Mouse (Mus musculus): ENCODE data around the gene Shisal1. TPM values are rescaled to one million over a fixed set of nuclear protein-coding genes. Genes with fewer than 3 reads are reported as not detected.

The Shisal1 gene
- polyA plus RNA-seq, 1 experiment from 2014 or later: 2.7 TPM

DNA sequence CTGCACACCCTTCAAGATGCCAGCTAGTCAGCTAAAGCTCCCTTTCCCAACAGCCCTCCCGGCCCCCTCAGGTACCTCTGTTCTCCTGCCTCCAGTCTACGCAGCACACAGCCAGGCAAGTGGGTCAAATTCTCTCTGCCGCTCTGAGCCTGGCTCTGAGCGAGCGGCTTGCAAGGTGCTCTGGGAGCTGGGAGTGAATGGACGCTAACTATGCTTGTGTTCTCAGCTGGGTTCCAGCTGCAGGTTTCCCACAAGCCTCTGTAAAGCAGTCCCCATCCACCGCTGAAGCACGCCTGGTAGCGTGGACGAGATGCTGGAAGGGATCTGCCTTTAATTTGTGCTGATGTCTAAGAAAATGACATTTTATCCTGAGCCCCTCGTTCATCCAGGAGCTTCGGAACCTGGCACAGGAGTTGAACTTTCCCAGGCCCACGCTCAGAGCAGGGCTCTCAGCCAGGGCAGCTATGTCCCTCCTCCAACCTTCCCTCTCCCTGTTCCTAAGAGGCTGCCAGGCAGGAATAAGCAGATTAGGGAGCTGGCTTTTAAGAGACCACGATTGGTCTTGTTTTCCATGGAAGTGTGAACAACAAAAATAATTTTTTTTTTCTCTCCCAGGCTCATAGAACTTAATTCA, 5.1 kb downstream of the Shisal1 start:
- no peak overlapping the region for H3K4me2 ChIP-seq (replicated peaks; ENCODE audit: low read depth, low read length)
- H3K4me1 ChIP-seq (ENCODE audit: control insufficient read depth, insufficient read depth, low read length): no peaks in the 10 kb centered on the region
- H3K9ac ChIP-seq (replicated peaks; ENCODE audit: low read depth, low read length): no peak overlapping the region
- no peak overlapping the region; the same call in 1 of the 2 replicates for H3K27ac ChIP-seq (ENCODE audit: low read length)
- 46% methylated on average over 14 of the region's 14 CpGs for WGBS
- no peaks in the 10 kb centered on the region for H3K9me3 ChIP-seq (ENCODE audit: control insufficient read depth, low read depth, low read length)
- no peak for ATAC-seq (ENCODE audit: insufficient number of reproducible peaks, insufficient read depth, low FRiP score, low read depth)
- H3K36me3 ChIP-seq (ENCODE audit: control insufficient read depth, insufficient read depth, low read length): no peaks in the 10 kb centered on the region
- H3K4me3 ChIP-seq (ENCODE audit: low read depth, low read length): no peak overlapping the region
- peaks cover 7% of the 10 kb centered on the region; the same call in 1 of the 2 replicates for H3K27me3 ChIP-seq (ENCODE audit: control insufficient read depth, insufficient read depth, low read length)

DNA sequence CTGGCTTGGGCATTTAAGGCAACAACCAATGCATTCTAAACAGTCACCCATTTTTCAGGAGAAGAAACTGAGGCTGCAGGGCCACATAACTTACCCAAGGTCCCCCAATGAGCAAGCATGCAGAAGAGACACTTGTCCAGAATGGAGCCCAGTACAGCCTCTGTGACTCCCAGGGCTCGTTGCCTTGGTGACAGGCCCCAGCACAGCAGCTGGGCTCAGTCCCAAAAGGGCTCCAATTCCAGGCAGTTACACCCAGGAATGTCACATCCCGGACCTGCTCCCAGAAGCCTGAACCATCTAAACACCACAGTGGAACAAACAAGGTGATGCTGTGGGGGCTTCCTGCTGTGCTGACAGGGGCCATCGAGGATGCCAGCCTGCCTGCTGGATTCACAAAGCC, 6.1 kb downstream of the Shisal1 start:
- H3K27me3 ChIP-seq (ENCODE audit: control insufficient read depth, insufficient read depth, low read length): peaks cover 7% of the 10 kb centered on the region; the same call in 1 of the 2 replicates
- H3K9me3 ChIP-seq (ENCODE audit: control insufficient read depth, low read depth, low read length): no peaks in the 10 kb centered on the region
- 37% methylated on average over 3 of the region's 3 CpGs for WGBS
- H3K27ac ChIP-seq (ENCODE audit: low read length): no peak overlapping the region
- no peak for ATAC-seq (ENCODE audit: insufficient number of reproducible peaks, insufficient read depth, low FRiP score, low read depth)
- H3K4me3 ChIP-seq (ENCODE audit: low read depth, low read length): no peak overlapping the region
- H3K9ac ChIP-seq (replicated peaks; ENCODE audit: low read depth, low read length): no peak overlapping the region
- no peaks in the 10 kb centered on the region for H3K4me1 ChIP-seq (ENCODE audit: control insufficient read depth, insufficient read depth, low read length)
- no peaks in the 10 kb centered on the region for H3K36me3 ChIP-seq (ENCODE audit: control insufficient read depth, insufficient read depth, low read length)
- no peak overlapping the region for H3K4me2 ChIP-seq (replicated peaks; ENCODE audit: low read depth, low read length)

DNA sequence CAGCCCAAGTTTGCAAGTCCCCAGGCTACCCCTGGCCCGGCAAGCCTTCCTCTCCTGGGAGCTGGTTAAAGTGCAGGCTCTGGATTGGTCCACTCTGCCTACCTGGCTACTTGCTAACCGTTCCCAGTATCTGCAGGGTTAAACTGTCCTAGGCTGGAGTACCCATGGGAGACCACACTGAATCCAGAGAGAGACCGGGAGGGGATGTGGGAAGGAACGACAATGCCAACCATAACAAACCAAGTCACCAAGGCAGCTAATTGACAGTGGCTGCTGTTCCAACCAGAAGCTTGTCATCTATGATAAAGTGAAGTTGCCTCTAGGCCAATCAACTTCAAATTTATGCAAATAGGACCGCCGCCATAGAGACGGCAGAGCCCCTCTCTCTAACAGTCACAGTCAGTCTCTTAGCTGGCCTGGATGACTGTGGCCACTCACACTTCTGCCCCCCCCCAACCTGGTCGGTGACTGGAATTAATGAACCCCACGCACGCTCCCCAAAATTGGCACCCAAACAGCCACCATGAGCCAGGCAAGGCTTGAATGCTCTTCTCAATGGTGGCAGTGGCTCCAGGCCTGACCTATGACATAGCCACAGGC, 13.2 kb downstream of the Shisal1 start:
- H3K4me2 ChIP-seq (replicated peaks; ENCODE audit: low read depth, low read length): no peak overlapping the region
- H3K27ac ChIP-seq (ENCODE audit: low read length): no peak overlapping the region
- H3K9me3 ChIP-seq (ENCODE audit: control insufficient read depth, low read depth, low read length): no peaks in the 10 kb centered on the region
- H3K4me3 ChIP-seq (ENCODE audit: low read depth, low read length): no peak overlapping the region
- no peaks in the 10 kb centered on the region for H3K4me1 ChIP-seq (ENCODE audit: control insufficient read depth, insufficient read depth, low read length)
- H3K27me3 ChIP-seq (ENCODE audit: control insufficient read depth, insufficient read depth, low read length): no peaks in the 10 kb centered on the region
- ATAC-seq (ENCODE audit: insufficient number of reproducible peaks, insufficient read depth, low FRiP score, low read depth): no peak
- H3K36me3 ChIP-seq (ENCODE audit: control insufficient read depth, insufficient read depth, low read length): no peaks in the 10 kb centered on the region
- no peak overlapping the region for H3K9ac ChIP-seq (replicated peaks; ENCODE audit: low read depth, low read length)
- 75% methylated on average over 10 of the region's 10 CpGs for WGBS

DNA sequence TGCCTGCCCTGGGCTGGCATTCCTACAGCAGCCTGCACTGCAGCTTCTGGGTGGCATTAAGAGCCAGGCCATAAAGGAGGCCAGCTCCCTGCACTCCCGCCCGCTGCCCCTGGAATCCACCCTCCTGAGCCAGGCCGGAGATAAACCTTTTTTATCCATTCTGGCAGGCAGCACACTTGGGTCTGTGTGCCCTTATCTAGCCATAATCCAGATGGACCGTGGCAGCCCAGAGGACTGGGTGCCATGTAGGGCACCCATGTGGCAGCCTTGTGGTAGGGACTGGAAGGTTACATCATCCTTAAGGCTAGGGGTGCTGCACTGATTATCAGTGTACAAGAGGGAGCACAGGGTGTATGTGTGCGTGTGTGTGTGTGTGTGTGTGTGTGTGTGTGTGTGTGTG, 16.4 kb downstream of the Shisal1 start:
- WGBS: 85% methylated on average over 5 of the region's 5 CpGs
- Histone ChIP-seq H3K4me2 (replicated peaks; ENCODE audit: low read depth, low read length) (no peak overlapping the region), H3K4me3 (ENCODE audit: low read depth, low read length) (no peak overlapping the region), H3K4me1 (ENCODE audit: control insufficient read depth, insufficient read depth, low read length) (no peaks in the 10 kb centered on the region), H3K9ac (replicated peaks; ENCODE audit: low read depth, low read length) (no peak overlapping the region), H3K27ac (ENCODE audit: low read length) (no peak overlapping the region), H3K36me3 (ENCODE audit: control insufficient read depth, insufficient read depth, low read length) (no peaks in the 10 kb centered on the region), H3K9me3 (ENCODE audit: control insufficient read depth, low read depth, low read length) (no peaks in the 10 kb centered on the region), H3K27me3 (ENCODE audit: control insufficient read depth, insufficient read depth, low read length) (no peaks in the 10 kb centered on the region)
- ATAC-seq (ENCODE audit: insufficient number of reproducible peaks, insufficient read depth, low FRiP score, low read depth): no peak

- no peaks in the 10 kb centered on the region for H3K9me3 ChIP-seq (ENCODE audit: control insufficient read depth, low read depth, low read length)
- no peak overlapping the region for H3K27ac ChIP-seq (ENCODE audit: low read length)
- WGBS: 93% methylated on average over 6 of the region's 6 CpGs
- H3K4me1 ChIP-seq (ENCODE audit: control insufficient read depth, insufficient read depth, low read length): no peaks in the 10 kb centered on the region
- H3K9ac ChIP-seq (replicated peaks; ENCODE audit: low read depth, low read length): no peak overlapping the region
- H3K4me2 ChIP-seq (replicated peaks; ENCODE audit: low read depth, low read length): no peak overlapping the region
- no peak for ATAC-seq (ENCODE audit: insufficient number of reproducible peaks, insufficient read depth, low FRiP score, low read depth)
- H3K27me3 ChIP-seq (ENCODE audit: control insufficient read depth, insufficient read depth, low read length): no peaks in the 10 kb centered on the region
- no peaks in the 10 kb centered on the region for H3K36me3 ChIP-seq (ENCODE audit: control insufficient read depth, insufficient read depth, low read length)
- H3K4me3 ChIP-seq (ENCODE audit: low read depth, low read length): no peak overlapping the region
Measured at GRCm38 (mm10) chr15:84427624-84428023, 19.3 kb downstream of the Shisal1 start.

DNA sequence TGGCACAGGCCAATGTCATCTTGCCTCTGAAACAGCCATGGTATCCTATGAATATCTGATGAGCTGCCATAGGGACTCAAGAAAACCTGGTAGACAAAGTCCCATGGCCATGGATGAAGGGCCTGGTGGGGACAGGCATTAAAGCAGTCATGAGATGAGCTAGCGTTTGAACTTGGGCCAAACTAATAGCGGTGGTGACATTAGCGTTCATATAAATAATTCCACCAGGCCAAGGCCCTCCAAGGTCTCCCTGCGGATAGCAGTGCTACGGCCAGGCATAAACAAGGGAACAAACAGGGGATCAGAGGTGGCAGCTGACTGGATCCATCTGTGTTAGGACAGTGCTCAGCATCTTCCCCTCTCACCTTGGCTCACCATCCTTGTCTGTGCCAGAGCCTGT, 21.2 kb downstream of the Shisal1 start:
- H3K27me3 ChIP-seq (ENCODE audit: control insufficient read depth, insufficient read depth, low read length): no peaks in the 10 kb centered on the region
- no peak overlapping the region for H3K4me2 ChIP-seq (replicated peaks; ENCODE audit: low read depth, low read length)
- no peaks in the 10 kb centered on the region for H3K9me3 ChIP-seq (ENCODE audit: control insufficient read depth, low read depth, low read length)
- no peak overlapping the region for H3K4me3 ChIP-seq (ENCODE audit: low read depth, low read length)
- 60% methylated on average over 5 of the region's 5 CpGs for WGBS
- H3K4me1 ChIP-seq (ENCODE audit: control insufficient read depth, insufficient read depth, low read length): no peaks in the 10 kb centered on the region
- no peak overlapping the region for H3K27ac ChIP-seq (ENCODE audit: low read length)
- ATAC-seq (ENCODE audit: insufficient number of reproducible peaks, insufficient read depth, low FRiP score, low read depth): no peak
- no peaks in the 10 kb centered on the region for H3K36me3 ChIP-seq (ENCODE audit: control insufficient read depth, insufficient read depth, low read length)
- H3K9ac ChIP-seq (replicated peaks; ENCODE audit: low read depth, low read length): no peak overlapping the region

GRCm38 (mm10) chr15:84423781-84424180, 23.1 kb downstream of the Shisal1 start:
- WGBS: 84% methylated on average over 5 of the region's 5 CpGs
- no peak overlapping the region for H3K9ac ChIP-seq (replicated peaks; ENCODE audit: low read depth, low read length)
- no peaks in the 10 kb centered on the region for H3K27me3 ChIP-seq (ENCODE audit: control insufficient read depth, insufficient read depth, low read length)
- no peaks in the 10 kb centered on the region for H3K4me1 ChIP-seq (ENCODE audit: control insufficient read depth, insufficient read depth, low read length)
- H3K4me2 ChIP-seq (replicated peaks; ENCODE audit: low read depth, low read length): no peak overlapping the region
- no peak overlapping the region for H3K4me3 ChIP-seq (ENCODE audit: low read depth, low read length)
- no peak for ATAC-seq (ENCODE audit: insufficient number of reproducible peaks, insufficient read depth, low FRiP score, low read depth)
- no peaks in the 10 kb centered on the region for H3K9me3 ChIP-seq (ENCODE audit: control insufficient read depth, low read depth, low read length)
- no peaks in the 10 kb centered on the region for H3K36me3 ChIP-seq (ENCODE audit: control insufficient read depth, insufficient read depth, low read length)
- no peak overlapping the region for H3K27ac ChIP-seq (ENCODE audit: low read length)

- WGBS: 63% methylated on average over 4 of the region's 4 CpGs
Measured at GRCm38 (mm10) chr15:84418266-84418610, 28.7 kb downstream of the Shisal1 start.

More at GRCm38 (mm10) chr15:84418266-84418610, 28.7 kb downstream of the Shisal1 start:
- H3K4me2 ChIP-seq (replicated peaks; ENCODE audit: low read depth, low read length): no peak overlapping the region
- no peak for ATAC-seq (ENCODE audit: insufficient number of reproducible peaks, insufficient read depth, low FRiP score, low read depth)
- H3K27me3 ChIP-seq (ENCODE audit: control insufficient read depth, insufficient read depth, low read length): no peaks in the 10 kb centered on the region
- H3K4me3 ChIP-seq (ENCODE audit: low read depth, low read length): no peak overlapping the region
- no peaks in the 10 kb centered on the region for H3K4me1 ChIP-seq (ENCODE audit: control insufficient read depth, insufficient read depth, low read length)
- no peaks in the 10 kb centered on the region for H3K36me3 ChIP-seq (ENCODE audit: control insufficient read depth, insufficient read depth, low read length)
- no peak overlapping the region for H3K9ac ChIP-seq (replicated peaks; ENCODE audit: low read depth, low read length)
- no peak overlapping the region for H3K27ac ChIP-seq (ENCODE audit: low read length)
- H3K9me3 ChIP-seq (ENCODE audit: control insufficient read depth, low read depth, low read length): no peaks in the 10 kb centered on the region

All from stomach, embryonic 14.5 days (tissue).